Mouse (Mus musculus) ES-E14 (cell line): ENCODE measurements around the gene Aqp7.

Source experiments
- CHD2 ChIP-seq: IDR thresholded peaks from 2 replicates; pipeline ENCODE4 v1.6.1; 2014; ENCODE audit warnings: mild to moderate bottlenecking, low read depth, low read length, inconsistent platforms
- HCFC1 ChIP-seq: IDR thresholded peaks from 2 replicates; pipeline ENCODE4 v1.6.1; 2012; ENCODE audit warnings: low read length, inconsistent platforms, borderline replicate concordance; ENCODE audit not compliant: insufficient read depth
- MAFK ChIP-seq: IDR thresholded peaks from 2 replicates; pipeline ENCODE4 v1.6.1; 2014; ENCODE audit warnings: mild to moderate bottlenecking, low read depth, low read length, inconsistent platforms; ENCODE audit not compliant: insufficient read depth
- ZC3H11A ChIP-seq: IDR thresholded peaks from 2 replicates; pipeline ENCODE4 v1.6.1; 2012; ENCODE audit warnings: low read depth, mild to moderate bottlenecking, inconsistent platforms, low read length, borderline replicate concordance
- ZNF384 ChIP-seq: IDR thresholded peaks from 2 replicates; pipeline ENCODE4 v1.6.1; 2012; ENCODE audit warnings: low read depth, low read length, inconsistent platforms

DNA sequence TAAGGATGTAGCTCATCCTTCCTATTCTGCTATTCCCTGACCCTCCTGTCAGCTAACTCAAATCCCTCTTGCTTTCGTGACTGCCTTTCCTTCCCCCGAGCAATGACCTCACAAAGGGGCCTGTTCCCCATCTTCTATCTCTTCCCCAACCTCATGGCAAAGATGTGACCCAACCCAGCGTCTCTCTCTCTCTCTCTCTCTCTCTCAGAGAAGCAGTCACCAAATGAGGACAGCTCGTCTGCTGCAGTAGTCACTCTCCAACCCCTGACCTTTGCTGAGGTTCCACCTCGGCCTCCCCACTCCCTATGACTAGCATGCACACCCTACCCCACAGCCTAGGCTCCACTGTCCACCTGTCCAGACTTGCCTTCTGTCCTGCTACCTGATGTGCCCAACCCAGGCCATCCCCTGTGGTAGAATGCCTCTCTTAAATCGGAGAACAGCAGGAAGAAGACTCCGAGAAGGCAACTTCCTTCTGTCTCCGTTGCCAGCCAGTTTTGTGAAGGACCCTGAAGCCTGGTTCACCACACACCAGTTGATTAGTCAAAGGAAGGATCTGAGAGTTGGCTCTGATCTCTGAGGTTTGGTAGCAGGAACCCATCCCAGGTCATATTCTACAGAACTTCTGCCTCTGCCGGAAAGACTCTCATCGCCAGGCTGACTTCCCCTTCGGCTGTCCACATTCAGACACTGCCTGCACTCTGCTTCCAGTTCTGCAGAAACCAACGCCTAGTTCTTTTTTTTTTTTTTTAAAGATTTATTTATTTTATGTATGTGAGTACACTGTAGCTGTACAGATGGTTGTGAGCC, 25.3 kb upstream of the Aqp7 start:
- TF ChIP-seq ZC3H11A (no peak), CHD2 (no peak), MAFK (no peak), HCFC1 (no peak), ZNF384 (no peak)
